Mouse (Mus musculus) activated CD4-positive, CD25-positive, alpha-beta regulatory T cell, adult 4 months (primary cell): ENCODE measurements around the gene C530008M17Rik. TPM values are rescaled to one million over a fixed set of nuclear protein-coding genes. Genes with fewer than 3 reads are reported as not detected.

Source experiments
- ATAC-seq: one replicate; pipeline ENCODE4 v1.8.0; 2017
- polyA plus RNA-seq, 2 experiments: library from polyadenylated mRNA; unstranded; fragments of 100-300 nt; shearing (Covaris generic); gene quantifications; one replicate each; pipeline ENCODE4 v1.2.1; 2017

The C530008M17Rik gene
- polyA plus RNA-seq, 2 experiments from 2014 or later: 0.50 to 0.53 TPM

DNA sequence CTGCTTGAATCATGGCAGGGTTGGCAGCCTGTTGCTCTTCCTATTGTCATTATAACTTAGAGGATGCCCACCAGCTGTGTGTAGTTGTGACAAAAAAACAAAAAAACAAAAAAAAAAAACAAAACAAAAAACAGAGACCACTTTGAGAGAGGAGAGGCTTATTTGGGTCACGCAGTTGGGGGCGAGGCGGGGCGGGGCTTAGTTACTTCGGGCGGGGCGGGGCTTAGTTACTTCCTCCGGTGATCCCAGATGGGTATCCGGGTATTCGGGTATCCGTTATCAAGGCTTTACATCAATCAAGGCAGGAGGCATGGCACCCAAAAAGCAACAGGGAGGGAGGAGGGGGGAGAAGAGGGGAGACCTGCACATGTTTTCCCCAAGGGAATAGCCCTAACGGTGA lies 46.3 kb downstream of the C530008M17Rik start:
- no peak for ATAC-seq

DNA sequence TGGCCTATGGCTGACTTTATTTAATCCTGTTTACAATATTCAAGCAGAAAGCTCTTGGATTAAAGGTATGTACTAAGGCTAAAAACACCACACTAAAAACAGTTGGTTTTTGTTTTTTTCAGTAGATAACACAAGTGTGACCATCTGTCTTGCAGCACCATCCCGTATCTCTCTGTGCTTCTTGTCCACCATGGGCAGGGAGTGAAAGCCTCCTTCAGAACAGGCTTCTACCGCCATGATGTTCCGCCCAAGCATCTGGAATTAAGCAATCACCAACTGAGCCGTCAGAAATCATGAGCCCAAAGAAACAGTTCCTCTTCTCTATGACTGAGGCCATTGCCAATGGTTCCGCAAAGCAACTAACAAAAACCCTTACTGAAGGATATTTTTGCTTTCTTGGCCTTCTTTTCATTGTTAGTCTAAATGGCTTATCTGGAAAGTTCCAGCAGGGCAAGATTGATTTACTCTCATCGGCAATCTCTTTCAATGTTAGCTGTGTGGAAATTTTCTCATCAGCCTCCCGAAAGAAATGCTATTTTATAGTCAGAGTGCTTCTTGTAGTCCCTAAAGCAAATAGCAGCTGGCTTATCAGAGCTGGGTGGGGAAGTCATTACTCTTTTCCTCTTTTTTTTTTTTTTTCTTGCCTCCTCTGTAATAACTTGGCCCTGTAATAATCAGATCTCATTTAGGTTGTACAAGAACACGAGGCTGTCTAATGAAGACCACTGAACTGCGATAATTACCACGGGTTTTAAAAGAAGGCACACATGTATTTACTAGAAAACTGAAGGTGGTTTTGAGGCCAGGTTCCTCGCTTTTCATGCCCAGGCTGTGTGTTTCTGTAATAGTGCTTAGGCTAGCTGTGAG lies 49.2 kb downstream of the C530008M17Rik start:
- no peak for ATAC-seq

- no peak for ATAC-seq
These were observed 50.8 kb downstream of the C530008M17Rik start for GRCm38 (mm10) chr5:76707072-76707471.

DNA sequence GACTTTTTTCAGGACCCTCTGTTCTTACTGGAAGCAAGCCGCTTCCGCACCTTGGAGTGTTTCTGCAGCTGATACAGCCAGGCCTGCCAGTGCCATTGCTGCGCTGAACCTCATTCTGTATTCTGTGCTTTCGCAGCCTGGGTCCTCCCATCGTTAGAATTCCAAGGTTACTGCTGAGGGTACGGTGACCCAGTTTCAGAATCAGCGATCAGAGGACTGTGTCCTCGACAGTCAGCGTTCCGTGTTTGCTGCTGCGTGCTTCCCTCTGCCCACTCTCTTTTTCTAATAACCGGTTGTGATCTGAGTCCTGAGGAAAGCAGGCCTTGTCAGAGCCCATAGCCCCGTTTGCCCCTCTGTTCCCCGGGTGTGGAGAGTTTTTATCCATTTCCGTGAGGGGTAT lies 51.7 kb downstream of the C530008M17Rik start:
- ATAC-seq: no peak

GRCm38 (mm10) chr5:76713743-76714142 lies 57.4 kb downstream of the C530008M17Rik start:
- ATAC-seq: no peak

DNA sequence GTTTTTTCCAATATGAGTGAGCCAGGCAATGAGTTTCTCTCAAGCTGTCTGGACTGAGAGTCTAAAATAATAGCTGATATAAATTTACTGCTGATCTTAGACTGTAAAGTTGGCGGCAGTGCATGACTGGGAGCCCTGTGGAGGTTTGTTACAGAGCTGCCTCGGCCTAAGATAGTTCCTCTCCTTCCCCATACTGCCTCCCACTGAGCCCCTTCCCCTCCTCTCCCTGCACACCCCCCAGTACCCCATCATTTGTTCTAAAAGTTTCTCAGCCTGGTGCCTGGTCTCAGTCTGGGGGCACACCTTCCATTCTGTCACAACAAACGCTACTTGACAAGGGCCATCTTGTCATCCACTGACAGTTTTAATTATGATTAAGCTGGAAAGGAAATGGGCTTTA lies 63.6 kb downstream of the C530008M17Rik start:
- ATAC-seq: no peak

DNA sequence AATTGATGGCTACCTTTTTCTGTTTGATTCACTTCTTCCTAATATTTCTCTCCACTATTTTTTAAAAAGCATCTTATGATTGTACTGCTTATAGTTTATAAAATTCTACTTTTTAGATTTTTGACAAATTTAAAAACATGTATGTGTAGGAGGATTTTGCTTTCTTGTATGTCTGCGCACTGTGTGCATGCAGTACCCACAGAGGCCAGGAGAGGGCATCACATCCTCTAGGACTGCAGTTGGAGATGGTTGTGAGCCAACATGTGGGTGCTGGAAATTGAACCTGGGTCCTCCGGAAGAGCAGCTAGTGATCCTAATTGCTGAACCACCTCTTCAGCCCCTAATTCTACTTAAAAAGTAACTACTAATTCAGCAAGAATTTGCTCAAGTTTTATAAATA lies 68.6 kb downstream of the C530008M17Rik start:
- ATAC-seq: no peak

DNA sequence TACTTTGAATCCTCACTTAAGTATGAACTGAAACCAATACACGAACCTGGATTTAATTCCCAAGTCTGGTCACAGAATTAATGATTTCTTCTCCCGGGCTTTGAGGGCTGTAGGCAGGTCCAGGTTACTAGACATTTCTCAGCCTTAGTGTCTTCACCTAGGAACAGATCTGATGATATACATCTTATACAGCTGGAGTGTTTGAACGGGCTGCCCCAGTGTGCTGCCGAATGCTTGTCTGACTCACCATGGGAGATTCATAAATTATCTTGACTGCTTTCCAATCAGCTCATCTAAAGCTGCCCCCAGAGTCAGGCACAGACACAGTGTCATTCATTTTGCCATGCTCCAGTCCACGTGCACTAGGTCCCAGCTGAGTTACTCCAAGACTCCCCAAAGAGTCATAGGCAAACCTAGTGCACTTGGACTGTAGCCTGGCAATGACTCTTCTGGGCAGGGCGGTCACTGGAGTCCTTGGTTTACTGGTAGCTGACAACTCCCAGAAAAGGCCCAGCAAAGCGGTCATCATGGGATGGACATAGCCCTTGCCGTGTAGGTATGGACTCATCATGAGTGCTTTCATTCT lies 70.3 kb downstream of the C530008M17Rik start:
- ATAC-seq: no peak

- no peak for ATAC-seq
These were observed 76.8 kb downstream of the C530008M17Rik start for GRCm38 (mm10) chr5:76733055-76733641.

GRCm38 (mm10) chr5:76741463-76741862 lies 85.2 kb downstream of the C530008M17Rik start:
- no peak for ATAC-seq

- ATAC-seq: no peak
These were observed 85.8 kb downstream of the C530008M17Rik start for GRCm38 (mm10) chr5:76742076-76742475.

- no peak for ATAC-seq
These were observed 88.5 kb downstream of the C530008M17Rik start for GRCm38 (mm10) chr5:76744737-76745209.

DNA sequence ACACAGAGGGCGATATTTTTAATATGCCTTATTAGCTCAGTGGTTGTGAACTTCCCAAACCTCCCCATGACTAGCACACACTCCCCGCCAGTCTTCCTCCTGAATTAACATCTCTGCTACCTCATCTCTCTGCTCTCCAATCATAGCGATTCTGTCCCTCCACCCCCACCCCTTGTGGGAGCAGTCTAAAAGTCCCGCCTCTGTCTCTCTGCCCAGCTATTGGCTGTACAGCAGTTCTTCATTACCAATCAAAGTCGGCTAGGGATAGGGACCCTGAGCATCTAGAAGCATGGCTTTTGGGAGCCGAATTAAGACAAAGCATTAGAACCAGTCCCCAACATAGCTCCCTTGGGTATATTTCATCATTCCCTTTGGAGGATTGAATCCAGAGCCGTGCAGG lies 91.5 kb downstream of the C530008M17Rik start:
- ATAC-seq: no peak

DNA sequence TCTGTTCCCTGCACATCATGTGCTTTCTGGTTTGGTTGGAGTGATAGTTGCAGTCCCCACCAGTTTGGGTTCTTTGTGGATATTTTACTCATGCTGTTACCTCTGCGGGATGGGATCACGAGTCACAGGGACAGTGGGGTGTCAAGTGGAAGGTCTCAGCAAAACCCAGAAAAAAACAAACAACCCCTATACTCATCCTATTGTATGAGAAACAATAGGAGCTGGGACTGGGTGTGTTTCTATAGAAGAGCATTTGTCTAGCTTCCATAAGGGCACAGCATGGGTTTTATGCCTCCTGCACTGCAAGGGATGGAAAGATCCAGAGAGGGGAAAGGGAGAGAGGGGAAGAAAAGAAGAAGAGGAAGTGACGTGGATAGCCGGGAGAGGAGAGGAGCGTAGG lies 96.0 kb downstream of the C530008M17Rik start:
- ATAC-seq: no peak

DNA sequence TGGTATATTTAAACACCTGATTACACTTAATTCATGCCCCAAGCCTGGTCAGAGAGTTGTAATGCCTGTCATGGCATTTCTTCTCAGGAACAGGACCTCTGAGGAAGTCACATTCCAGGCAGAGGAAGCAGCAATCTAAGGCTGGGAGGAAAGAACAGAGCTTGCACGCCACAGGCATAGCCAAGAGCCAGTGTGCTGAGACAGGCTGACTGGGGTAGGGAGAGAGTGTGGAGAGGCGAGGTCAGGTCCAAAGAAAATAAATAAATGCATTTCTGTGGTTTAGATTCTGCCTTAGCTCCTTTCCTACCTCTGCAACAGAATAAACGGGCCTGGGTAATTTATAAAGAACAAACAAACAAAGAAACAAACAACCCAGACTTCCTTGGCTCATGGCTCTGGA lies 104.0 kb downstream of the C530008M17Rik start:
- ATAC-seq: no peak

- no peak for ATAC-seq
These were observed 105.9 kb downstream of the C530008M17Rik start for GRCm38 (mm10) chr5:76762030-76762698.

- ATAC-seq: no peak
These were observed 106.9 kb downstream of the C530008M17Rik start for GRCm38 (mm10) chr5:76763148-76763701.

DNA sequence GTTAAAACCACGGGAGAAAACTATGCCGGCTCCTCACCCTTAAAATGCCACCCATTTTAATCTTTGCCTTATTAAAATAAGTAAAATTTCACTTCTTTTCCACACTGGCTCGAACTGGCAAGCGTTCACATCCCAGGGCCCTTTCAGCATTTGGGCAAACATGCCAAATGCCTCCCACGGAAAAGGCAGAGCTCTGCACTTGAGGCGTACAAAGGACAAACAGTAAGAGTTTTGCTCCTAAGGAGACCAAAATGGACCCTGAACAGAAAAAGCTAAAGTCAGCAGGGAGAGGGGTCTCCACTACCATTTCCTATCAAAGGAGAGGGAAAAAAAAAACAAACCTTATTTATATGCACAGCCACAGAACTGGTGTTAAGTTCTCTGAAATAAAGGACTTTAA lies 107.4 kb downstream of the C530008M17Rik start:
- no peak for ATAC-seq

DNA sequence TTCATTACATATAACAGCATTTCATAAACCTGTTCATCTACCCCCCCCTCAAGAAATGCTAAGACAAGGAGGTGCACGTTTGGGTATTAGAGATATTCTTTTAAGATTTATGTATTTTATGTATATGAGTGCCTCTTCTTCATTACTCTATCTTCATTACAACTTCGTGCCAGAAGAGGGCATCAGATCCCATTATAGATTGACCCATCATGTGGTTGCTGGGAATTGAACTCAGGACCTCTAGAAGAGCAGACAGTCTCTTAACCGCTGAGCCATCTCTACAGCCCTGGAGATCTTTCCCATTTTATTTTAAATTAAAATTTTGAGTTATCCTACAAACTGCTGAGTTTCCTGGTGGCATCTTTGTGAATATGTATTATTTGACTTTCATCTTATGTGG lies 112.7 kb downstream of the C530008M17Rik start:
- ATAC-seq: no peak

GRCm38 (mm10) chr5:76769572-76769971 lies 113.3 kb downstream of the C530008M17Rik start:
- ATAC-seq: no peak

DNA sequence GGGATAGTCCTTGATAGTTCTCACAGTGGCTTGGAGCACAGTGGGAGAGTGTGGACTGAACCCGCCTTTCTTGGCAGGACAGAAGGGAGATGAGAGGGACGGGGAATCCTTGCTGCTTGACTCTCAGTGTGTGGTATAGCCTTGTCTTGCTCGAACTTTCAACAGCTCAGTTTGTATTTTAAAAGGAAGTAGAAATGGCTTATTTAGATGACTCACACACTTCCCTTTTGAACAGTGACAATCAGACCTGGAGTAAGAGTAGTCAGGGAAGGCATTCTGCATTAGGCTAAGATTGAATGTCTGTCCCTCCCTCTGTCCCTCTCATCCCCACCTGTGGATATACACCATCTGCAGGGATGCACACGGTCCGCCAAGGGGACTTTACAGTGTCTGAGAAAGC lies 115.1 kb downstream of the C530008M17Rik start:
- no peak for ATAC-seq

- no peak for ATAC-seq
These were observed 116.5 kb downstream of the C530008M17Rik start for GRCm38 (mm10) chr5:76772831-76773230.
